Mouse (Mus musculus) splenic B cell, adult 2 months (primary cell): ENCODE measurements around the gene Khdrbs1.
"Not testable (repeated sequence)": the region's sequence is repeated elsewhere in the genome, so short reads cannot be mapped to it uniquely, and the experiment has no call there.

Experiments
- DNase-seq: peaks from one replicate; pipeline ENCODE4 v3.0.0-alpha.2; 2011; ENCODE audit warnings: low read depth, low spot score
- H3K27me3 ChIP-seq: 2 replicates; pipeline ENCODE4 v1.6.1; 2012; ENCODE audit warnings: mild to moderate bottlenecking, low read length, moderate library complexity, mixed read lengths; ENCODE audit not compliant: control insufficient read depth, poor library complexity, insufficient read depth, severe bottlenecking
- H3K36me3 ChIP-seq: 2 replicates; pipeline ENCODE4 v1.6.1; 2012; ENCODE audit warnings: mild to moderate bottlenecking, low read length, moderate library complexity, mixed read lengths; ENCODE audit not compliant: control insufficient read depth, poor library complexity, insufficient read depth, severe bottlenecking

Khdrbs1 gene

DNA sequence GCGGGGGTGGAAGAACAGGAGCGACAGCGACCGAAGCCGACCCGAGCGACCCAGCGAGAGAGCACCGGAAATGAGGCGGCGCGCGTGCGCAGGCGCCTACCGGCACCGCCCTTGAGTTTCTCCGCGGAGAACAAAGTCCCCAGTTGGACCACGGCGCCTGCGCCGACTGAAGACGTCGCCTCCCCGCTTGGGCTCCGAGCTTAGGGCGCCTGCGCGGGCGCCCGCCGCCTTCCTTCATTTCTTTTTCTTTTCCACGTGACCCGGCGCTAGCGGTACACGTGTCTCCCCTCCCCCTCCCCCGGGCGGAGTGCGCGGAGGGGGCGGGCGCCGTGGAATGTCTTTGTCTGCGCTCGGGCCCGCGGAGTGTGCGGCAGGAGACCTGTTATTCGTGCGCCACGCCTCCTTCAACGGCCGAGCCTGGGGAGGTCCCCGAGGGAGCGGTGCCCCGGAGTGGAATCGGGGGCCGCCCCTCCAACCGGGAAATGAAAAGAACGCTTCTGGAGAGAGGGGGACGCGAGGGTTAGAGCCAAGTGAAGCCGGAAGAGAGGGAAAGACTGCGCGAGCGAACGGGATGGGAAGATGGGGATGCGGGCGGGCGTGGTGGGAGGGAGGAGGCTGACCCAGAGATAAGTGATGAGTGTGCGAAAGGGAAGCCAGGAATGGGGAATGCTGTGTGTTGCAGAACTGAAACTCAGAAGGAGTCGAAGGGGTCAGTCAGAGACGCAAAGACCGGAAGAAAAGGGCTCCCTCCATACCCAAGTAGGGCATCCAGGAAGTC lies at the start of gene Khdrbs1:
Khdrbs1 (minus strand) TSS at position 72 of the 778 bp plus-strand sequence.
- peak; percentile 99 for DNase-seq
- H3K27me3 ChIP-seq = no peaks in the 10 kb centered on the region
- 0 out of 2 replicates have a peak, but pooled peaks cover 2% of the 10 kb centered on the region for H3K36me3 ChIP-seq

DNA sequence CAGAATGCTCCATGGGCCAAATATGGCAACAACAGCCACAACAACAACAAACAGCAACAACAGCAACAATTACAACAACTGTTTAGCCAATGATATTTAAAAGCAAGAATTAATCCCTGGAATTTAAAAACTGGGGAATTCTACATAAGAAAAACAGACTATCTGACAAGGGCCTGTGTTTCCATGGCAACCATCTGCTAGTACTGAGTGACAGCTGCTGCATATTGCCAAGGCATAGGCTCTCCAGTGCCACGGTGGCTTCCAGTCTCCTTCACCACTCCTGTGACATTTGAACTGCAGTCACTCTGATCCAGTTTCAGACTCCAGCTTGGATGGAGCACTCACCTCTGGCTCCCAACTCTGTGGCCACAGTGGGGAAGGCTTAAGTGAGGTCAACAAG lies 49.3 kb upstream of the Khdrbs1 start:
- H3K27me3 ChIP-seq = no peaks in the 10 kb centered on the region
- no peak for DNase-seq
- no peaks in the 10 kb centered on the region for H3K36me3 ChIP-seq

DNA sequence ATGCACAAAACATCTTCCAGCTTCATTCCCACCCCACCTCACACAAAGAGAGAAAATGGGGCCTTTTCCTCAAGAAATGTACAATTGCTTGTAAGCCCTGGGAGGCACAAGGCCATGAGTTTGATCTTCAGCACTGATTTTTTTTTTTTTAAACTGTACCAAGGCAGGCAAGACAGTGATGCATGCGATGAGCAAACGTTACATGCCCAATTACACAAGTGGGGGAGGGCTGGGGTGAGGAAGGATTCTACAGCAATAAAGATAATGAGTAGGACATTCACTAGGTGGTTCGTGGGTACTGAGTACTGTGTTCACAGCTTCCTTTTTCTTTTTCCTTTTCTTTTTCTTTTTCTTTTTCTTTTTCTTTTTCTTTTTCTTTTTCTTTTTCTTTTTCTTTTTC lies 48.4 kb upstream of the Khdrbs1 start:
- Histone ChIP-seq H3K36me3 (no peaks in the 10 kb centered on the region), H3K27me3 (no peaks in the 10 kb centered on the region)
- DNase-seq = peak; percentile 33

DNA sequence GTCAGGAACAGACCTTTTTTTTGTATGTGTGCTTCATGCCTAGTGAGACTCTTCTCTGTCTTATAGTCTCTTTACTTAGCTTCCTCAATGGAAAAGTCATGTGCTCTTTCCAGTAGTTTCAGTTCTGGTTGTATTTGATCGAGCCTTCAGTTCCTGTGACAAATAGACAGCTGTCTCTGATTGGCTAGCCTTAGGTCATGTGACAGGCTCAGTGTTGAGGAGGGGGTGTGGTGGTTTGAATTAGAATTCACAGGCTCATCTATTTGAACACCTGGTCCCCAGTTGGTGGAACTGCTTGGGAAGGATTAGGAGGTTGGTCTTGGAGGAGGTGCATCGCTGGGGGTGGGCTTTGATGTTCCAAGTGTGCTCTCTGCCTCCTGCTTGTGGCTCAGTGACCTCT lies 47.5 kb upstream of the Khdrbs1 start:
- no peaks in the 10 kb centered on the region for H3K27me3 ChIP-seq
- DNase-seq = peak; percentile 53
- H3K36me3 ChIP-seq = no peaks in the 10 kb centered on the region

DNA sequence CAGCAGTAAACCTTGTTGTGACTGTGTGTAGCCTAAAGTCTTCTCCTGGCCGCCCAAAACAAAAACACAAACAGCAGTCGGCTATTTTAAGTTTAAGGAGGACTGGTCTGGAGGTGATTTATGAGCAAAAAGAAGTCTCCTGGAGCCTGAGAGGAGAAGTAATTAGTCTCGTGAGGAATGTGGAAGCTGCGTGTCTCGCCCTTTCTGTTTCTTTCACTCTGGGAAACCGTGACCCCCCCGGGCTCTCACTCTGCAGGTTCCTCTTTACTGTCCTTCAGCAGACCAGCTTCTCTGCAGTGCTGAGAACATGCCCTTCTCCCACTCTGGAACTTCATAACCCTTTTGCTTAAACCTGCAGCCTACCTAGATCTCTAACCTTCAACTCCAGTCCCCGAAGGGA lies 46.6 kb upstream of the Khdrbs1 start:
- no peaks in the 10 kb centered on the region for H3K36me3 ChIP-seq
- H3K27me3 ChIP-seq = no peaks in the 10 kb centered on the region
- DNase-seq = peak; percentile 78

DNA sequence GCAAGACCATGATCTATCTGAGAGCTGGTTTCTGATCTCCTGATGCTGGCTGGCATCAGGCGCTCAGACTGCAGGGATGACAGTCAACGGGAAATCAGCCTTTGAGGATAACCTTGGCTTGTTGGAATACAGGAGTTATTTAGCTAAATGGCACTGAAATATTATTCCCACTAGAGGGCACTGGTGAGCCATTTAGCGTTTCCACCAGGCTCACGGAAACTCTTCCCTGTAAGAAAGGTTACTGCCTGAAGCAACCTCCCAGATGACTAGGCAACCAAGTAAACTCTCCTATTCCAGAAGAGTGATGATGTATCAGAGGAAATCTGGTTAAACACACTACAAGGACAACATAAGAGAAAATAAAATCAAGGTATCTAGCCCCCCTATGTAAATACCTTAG lies 43.1 kb upstream of the Khdrbs1 start:
- Histone ChIP-seq H3K27me3 (no peaks in the 10 kb centered on the region), H3K36me3 (no peaks in the 10 kb centered on the region)
- DNase-seq = peak; percentile 89

DNA sequence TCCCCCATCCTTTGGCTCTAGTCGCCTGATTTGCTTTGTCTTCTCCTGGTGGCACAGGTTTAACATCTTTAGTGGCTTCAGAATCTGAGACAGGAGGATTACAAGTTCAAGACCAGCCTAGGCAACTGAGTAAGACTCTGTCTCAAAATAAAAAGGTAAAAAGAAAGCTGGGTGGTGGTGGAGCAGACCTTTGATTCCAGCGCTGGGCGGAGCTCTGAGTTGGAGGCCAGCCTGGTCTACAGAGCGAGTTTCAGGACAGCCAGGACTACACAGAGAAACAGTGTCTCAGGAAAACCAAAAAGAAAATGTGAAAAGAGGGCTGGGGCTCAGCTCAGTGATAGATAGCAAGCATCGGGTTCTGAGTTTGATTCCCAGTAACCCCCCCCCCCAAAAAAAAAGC lies 41.4 kb upstream of the Khdrbs1 start:
- Histone ChIP-seq H3K27me3 (no peaks in the 10 kb centered on the region), H3K36me3 (no peaks in the 10 kb centered on the region)
- DNase-seq = no peak

DNA sequence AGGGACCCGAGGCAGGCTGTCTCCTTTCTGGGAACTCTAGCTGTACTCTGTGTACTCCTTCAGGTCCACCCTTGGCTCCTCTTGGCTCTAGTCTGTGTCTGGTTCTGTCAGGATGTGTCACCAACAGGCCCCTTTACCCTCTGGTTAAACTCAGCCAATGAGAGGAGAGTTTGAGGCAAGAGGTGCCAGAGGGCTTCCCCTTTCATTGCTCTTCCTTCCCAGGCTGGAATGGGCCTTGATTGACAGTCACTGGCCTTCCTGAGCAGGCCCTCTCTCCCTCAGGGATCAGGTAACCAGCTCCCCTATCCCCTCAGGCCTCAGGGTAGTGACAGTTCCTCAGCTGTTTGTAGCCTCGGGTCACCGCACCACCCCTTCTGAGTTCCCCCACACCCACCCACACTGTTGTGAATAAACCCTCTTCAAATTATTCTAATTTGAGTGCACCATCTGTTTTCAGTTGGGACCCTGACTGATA lies 40.8 kb upstream of the Khdrbs1 start:
- no peaks in the 10 kb centered on the region for H3K36me3 ChIP-seq
- DNase-seq = no peak
- H3K27me3 ChIP-seq = no peaks in the 10 kb centered on the region

DNA sequence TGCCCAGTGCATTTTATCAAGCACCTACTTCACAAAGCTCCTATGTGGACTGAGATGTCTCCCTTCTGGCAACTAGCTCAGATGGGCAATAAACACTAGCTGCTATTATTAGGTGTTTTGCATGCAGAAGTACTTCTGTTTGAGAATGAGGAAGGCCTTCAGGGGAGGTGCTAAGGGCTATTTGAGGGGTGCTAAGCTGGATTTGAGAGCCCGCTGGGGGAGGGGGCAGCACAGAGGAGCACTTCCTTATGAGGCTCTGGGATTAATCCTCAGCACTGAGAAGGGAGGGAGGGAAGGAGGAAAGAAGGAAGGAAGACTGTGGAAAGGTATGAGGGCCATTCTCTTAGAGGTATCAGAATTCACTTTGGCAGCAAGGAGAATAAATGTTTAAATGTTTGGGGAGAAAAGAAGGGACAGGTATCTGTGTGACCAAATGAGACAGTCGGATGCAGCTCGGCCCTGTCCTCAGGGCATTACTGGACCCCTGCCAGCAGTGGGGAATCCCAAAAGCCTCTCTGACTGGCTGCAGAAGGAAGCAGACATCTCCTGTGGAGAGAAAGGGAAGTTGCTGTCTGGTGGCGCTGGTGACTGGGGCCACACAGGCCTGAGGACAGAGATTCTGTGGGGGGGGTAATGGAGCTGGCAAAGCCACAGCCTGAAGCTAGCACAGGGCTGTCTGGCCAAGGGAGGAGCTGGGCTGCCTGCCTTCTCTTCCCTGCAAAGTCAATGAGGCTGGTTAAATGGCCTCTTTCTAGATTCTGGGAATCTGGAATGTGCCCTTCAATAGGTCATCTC lies 40.0 kb upstream of the Khdrbs1 start:
- DNase-seq = peak; percentile 69
- Histone ChIP-seq H3K27me3 (no peaks in the 10 kb centered on the region), H3K36me3 (no peaks in the 10 kb centered on the region)

DNA sequence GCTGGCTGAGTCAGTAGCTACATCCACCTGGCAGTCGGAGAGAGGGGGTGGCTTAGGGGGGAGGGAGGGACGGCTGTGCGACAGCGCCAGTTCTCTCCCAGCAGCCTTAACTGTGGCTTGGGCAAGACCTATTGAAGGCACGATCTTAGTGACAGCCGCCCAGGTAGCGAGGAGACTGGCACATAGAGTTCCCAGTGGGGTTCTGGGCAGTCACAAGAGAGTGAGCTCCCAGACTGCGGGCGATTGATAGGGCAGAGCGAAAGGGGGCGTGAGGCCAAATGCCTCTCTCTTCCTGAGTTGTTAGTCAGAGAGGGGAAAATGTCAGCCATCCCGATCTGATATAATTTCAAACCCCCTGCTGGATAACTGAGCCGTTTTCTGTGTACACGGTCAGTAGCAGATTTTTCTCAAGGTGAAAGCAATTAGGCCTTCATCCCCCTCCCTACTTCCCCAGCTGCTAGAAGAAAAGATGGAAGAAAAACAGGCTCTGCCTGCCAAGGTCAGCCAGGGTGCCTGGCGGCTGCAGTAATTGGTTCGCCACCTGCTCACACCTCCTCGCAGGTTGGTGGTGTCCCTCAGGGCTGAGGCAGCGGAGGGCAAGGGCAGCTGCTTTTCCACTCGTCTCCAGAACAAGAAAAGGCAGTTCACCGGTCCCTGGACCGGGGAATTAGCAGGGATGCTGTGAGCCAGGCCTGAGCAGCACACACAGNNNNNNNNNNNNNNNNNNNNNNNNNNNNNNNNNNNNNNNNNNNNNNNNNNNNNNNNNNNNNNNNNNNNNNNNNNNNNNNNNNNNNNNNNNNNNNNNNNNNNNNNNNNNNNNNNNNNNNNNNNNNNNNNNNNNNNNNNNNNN lies 29.8 kb upstream of the Khdrbs1 start:
- H3K36me3 ChIP-seq = no peaks in the 10 kb centered on the region
- no peaks in the 10 kb centered on the region; the same call in 1 of the 2 replicates for H3K27me3 ChIP-seq
- DNase-seq = peak; percentile 46

DNA sequence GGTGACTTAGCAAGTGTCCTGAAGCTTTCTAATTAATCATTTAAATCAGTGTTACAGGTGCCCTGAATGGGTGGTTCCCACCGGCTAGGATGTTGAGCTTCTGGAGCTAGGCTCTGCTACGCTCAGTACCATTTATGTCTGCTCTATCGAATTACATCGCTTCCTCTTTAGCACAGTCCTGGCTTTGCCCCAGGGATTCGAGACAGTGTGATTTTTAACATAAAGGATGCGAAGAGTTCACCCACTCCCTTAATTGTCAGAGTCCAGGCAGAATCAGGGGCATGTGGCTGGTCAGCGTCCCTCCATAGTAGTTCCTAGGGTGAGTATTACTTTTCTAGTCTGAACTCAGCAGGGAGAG lies 29.2 kb upstream of the Khdrbs1 start:
- peak; percentile 62 for DNase-seq
- H3K36me3 ChIP-seq = no peaks in the 10 kb centered on the region
- H3K27me3 ChIP-seq = no peaks in the 10 kb centered on the region; the same call in 1 of the 2 replicates

DNA sequence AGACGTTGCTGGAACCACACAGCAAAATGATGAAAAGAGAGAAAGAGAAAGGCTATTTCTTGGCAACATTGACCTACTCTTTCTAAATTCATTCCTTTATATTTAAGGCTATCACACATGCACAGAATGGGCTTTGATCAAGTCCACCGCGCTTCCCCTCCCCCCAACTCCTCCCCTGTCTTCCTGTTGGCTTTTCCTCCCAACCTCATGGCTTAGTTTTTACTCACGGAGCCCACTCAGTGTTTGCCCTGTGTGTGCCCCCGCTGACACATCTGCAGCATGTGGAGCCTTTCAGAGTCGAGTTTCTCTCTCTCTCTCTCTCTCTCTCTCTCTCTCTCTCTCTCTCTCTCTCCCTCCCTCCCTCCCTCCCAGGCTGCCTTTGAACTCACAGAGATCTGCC lies 28.5 kb upstream of the Khdrbs1 start:
- no peak for DNase-seq
- no peaks in the 10 kb centered on the region; the same call in 1 of the 2 replicates for H3K27me3 ChIP-seq
- H3K36me3 ChIP-seq = no peaks in the 10 kb centered on the region

DNA sequence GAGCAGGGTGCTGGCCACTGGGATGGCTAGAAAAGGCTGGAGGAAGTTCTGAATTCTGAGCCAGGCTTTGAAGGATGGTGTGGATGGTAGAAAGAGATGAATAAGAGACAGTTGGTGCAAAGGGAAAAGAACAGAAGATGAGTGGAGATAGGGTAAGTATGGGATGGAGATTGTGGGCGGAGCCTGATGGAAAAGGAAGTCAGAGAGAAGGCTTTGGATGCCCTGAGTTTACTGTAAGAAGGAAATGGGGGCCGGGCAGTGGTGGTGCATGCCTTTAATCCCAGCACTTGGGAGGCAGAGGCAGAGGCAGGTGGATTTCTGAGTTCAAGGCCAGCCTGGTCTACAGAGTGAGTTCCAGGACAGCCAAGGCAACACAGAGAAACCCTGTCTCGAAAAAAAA lies 26.6 kb upstream of the Khdrbs1 start:
- H3K27me3 ChIP-seq, DNase-seq, H3K36me3 ChIP-seq: not testable (repeated sequence)

DNA sequence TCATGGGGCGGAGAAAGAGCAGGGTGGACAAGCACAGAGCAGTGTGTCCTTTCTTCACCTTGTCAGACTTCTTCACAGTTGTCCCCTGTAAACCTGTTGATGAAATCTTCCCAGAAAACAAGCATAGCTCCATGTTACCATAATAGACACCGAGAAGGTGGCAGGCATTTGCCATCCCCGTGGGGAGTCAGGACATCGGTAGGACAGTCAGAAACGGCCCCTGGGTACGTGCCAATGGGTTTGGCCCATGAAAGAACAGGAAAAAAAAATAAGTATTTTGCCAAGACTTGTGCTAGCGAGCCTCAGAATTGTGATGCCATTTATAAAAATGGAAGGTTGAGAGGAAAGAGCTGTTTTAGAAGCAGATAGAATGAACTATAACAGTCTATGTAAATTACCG lies 25.7 kb upstream of the Khdrbs1 start:
- no peak for DNase-seq
- Histone ChIP-seq H3K36me3 (no peaks in the 10 kb centered on the region), H3K27me3 (no peaks in the 10 kb centered on the region; the same call in 1 of the 2 replicates)
